In the genomic region with DNA sequence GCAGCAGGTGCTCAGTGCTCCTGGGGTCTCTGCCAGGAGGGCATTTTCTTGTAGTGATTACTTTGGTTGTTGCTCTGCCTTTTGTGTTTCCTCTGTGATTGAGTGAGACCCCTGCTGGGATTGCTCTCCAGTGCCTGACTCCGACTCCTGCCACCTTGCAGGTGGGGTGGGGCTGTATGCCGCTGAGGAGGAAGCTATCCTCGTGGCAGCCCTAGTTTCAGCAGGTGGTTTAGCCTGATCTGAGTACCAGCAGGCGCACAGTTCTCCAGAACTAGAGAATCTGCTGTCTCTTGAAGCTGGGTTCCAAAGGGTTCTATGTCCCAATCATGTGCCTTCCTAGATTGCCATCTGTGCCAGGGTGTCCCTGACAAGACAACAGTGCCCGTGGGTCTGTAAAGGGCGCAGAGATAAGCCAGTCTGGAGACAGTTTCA, we compare ENCODE assay signal across 9 mouse cellular contexts. TPM values are rescaled to one million over a fixed set of nuclear protein-coding genes. Genes with fewer than 3 reads are reported as not detected.
DNase-seq lines count a peak whose midpoint lies in the region; ATAC-seq and TF ChIP-seq lines count a peak whose summit lies in the region.
"Had no signal": no experiment of that assay in that cellular context is flagged by ENCODE, and none has a peak within 500 bp of the region (broad histone marks: within the 10 kb centered on the region; RNA-seq: fewer than 3 reads in every experiment).

No protein-coding gene starts in this region.

- no peak overlapping the region for H3K9ac ChIP-seq in forebrain, embryonic 16.5 days (replicated peaks; ENCODE audit: low read depth, low read length)
- no peak overlapping the region; the same call in 1 of the 2 replicates for H3K9ac ChIP-seq in midbrain, embryonic 12.5 days (replicated peaks)
- H3K9ac ChIP-seq: liver, embryonic 14.5 days had no signal

- WGBS in forebrain, embryonic 16.5 days = 40% methylated on average over 6 of the region's 6 CpGs
- WGBS in midbrain, embryonic 12.5 days = 53% methylated on average over 6 of the region's 6 CpGs
- WGBS in lung, adult 2 months = 41% methylated on average over 6 of the region's 6 CpGs

- H3K4me3 ChIP-seq in G1E (ENCODE audit: low read depth, low read length) = no peak overlapping the region
- no peak overlapping the region for H3K4me3 ChIP-seq in forebrain, embryonic 16.5 days (replicated peaks; ENCODE audit: low read length)
- H3K4me3 ChIP-seq in midbrain, embryonic 12.5 days = no peak overlapping the region
- no peak overlapping the region for H3K4me3 ChIP-seq in lung, adult 2 months (replicated peaks; ENCODE audit: extremely low read depth, low read depth, low read length)

- peak overlapping the region; percentile 71 for H3K27ac ChIP-seq in forebrain, embryonic 16.5 days (ENCODE audit: low read length)
- H3K27ac ChIP-seq in midbrain, embryonic 12.5 days (replicated peaks) = peak overlapping the region; percentile 70
- H3K27ac ChIP-seq: liver, embryonic 14.5 days had no signal

- TF ChIP-seq POLR2A in lung, adult 2 months (IDR thresholded peaks at IDR 0.05; ENCODE audit: borderline replicate concordance, extremely low read depth, low read depth, low read length) = no peak

- peaks cover 39% of the 10 kb centered on the region for H3K4me1 ChIP-seq in G1E (ENCODE audit: insufficient read depth, low read depth, low read length)
- peaks cover 49% of the 10 kb centered on the region for H3K4me1 ChIP-seq in forebrain, embryonic 16.5 days (replicated peaks; ENCODE audit: control insufficient read depth, insufficient read depth, low read length)
- peaks cover 74% of the 10 kb centered on the region for H3K4me1 ChIP-seq in midbrain, embryonic 12.5 days
- peaks cover 47% of the 10 kb centered on the region for H3K4me1 ChIP-seq in lung, adult 2 months (ENCODE audit: control insufficient read depth, insufficient read depth, low read length)

- peak; percentile 50 for ATAC-seq in G1E (ENCODE audit: extremely low read depth, insufficient number of reproducible peaks, low FRiP score, poor library complexity, severe bottlenecking)
- no peak for ATAC-seq in forebrain, embryonic 16.5 days
- no peak for ATAC-seq in midbrain, embryonic 12.5 days (ENCODE audit: low FRiP score, low read depth)

- peaks cover 79% of the 10 kb centered on the region for H3K36me3 ChIP-seq in G1E (replicated peaks)
- no peaks in the 10 kb centered on the region for H3K36me3 ChIP-seq in forebrain, embryonic 16.5 days (ENCODE audit: control insufficient read depth, insufficient read depth)
- peaks cover 3% of the 10 kb centered on the region; the same call in 1 of the 2 replicates for H3K36me3 ChIP-seq in midbrain, embryonic 12.5 days

- no peak for TF ChIP-seq CTCF in G1E (IDR thresholded peaks at IDR 0.05; ENCODE audit: low read depth, low read length)
- TF ChIP-seq CTCF in lung, adult 2 months (IDR thresholded peaks at IDR 0.05; ENCODE audit: insufficient read depth, low read length) = no peak

- H3K9me3 ChIP-seq in G1E (replicated peaks) = no peaks in the 10 kb centered on the region
- no peaks in the 10 kb centered on the region for H3K9me3 ChIP-seq in forebrain, embryonic 16.5 days (ENCODE audit: control insufficient read depth, low read length)
- no peaks in the 10 kb centered on the region for H3K9me3 ChIP-seq in midbrain, embryonic 12.5 days

- no peak overlapping the region for H3K4me2 ChIP-seq in forebrain, embryonic 16.5 days (ENCODE audit: low read length)
- 0 out of 2 replicates have a peak overlapping the region, but pooled peaks have one; percentile 5 for H3K4me2 ChIP-seq in midbrain, embryonic 12.5 days (replicated peaks)

- peak; percentile 94 for DNase-seq in heart, adult 11 months
- DNase-seq in heart, adult 8-10 months (ENCODE audit: low spot score) = no peak
- no peak for DNase-seq in G1E (ENCODE audit: low spot score)
- DNase-seq in left cerebral cortex, adult 18-20 months (ENCODE audit: low spot score in 2 of 2) = no peak
- DNase-seq in lung, adult 2 months = no peak
- DNase-seq in urinary bladder, adult 18-20 months (ENCODE audit: low spot score in 2 of 2) = no peak

- no peaks in the 10 kb centered on the region for H3K27me3 ChIP-seq in G1E (ENCODE audit: insufficient read depth, low read length)
- H3K27me3 ChIP-seq in forebrain, embryonic 16.5 days (replicated peaks; ENCODE audit: control insufficient read depth, insufficient read depth, low read length) = no peaks in the 10 kb centered on the region
- no peaks in the 10 kb centered on the region for H3K27me3 ChIP-seq in midbrain, embryonic 12.5 days

RNA-seq across cellular contexts. Expression of a gene that starts 9.9 kb away (rescaled TPM):
- 10 to 100 TPM; 14.7 to 17.6 (median 16.4) TPM for total RNA-seq in heart, adult 8-10 months (2022)
- 16.2 and 23.5 TPM in 2 replicates for total RNA-seq in G1E (2014; fragmentation: Nextera tagmentation)
- 16.4 and 29.4 TPM in 2 replicates for total RNA-seq in G1E (2017)
- polyA plus RNA-seq in G1E (2012) = 38.1 and 41.7 TPM in 2 replicates
- 87.3 and 97.1 TPM in 2 replicates for polyA plus RNA-seq in forebrain, embryonic 16.5 days (2015; fragmentation: Nextera tagmentation; extraction: Ambion mirVana)
- 114 and 117 TPM in 2 replicates for polyA plus RNA-seq in midbrain, embryonic 12.5 days (2016; fragmentation: Nextera tagmentation; extraction: Ambion mirVana)
- 10 to 100 TPM; 60.8 to 62.7 TPM for total RNA-seq in left cerebral cortex, adult 18-20 months (2021)
- 65.9 and 69.9 TPM in 2 replicates for polyA plus RNA-seq in lung, adult 2 months (2012; rRNA removed)
